Mouse (Mus musculus) embryonic fibroblast, embryonic 13.5 days (primary cell): Measurements from ENCODE around the gene Eif2ak4.

Experiments
- CTCF ChIP-seq: IDR thresholded peaks from 2 replicates; pipeline ENCODE4 v1.5.1; 2011; ENCODE audit warnings: mild to moderate bottlenecking, control low read depth, low read length, moderate library complexity, borderline replicate concordance; ENCODE audit not compliant: insufficient read depth
- POLR2A ChIP-seq: IDR thresholded peaks from 2 replicates; pipeline ENCODE4 v1.6.1; 2011; ENCODE audit warnings: low read depth, mild to moderate bottlenecking, control low read depth, low read length, moderate library complexity

- TF ChIP-seq CTCF (no peak), POLR2A (no peak)
Measured at GRCm38 (mm10) chr2:118497890-118498289, 109.5 kb downstream of the Eif2ak4 start.
